Mouse (Mus musculus): ENCODE measurements around the gene Cacnb1. TPM values are rescaled to one million over a fixed set of nuclear protein-coding genes. Genes with fewer than 3 reads are reported as not detected.
A peak's percentile ranks its signal among the peaks of the same experiment; 100 is the strongest.

Gene Cacnb1
- polyA plus RNA-seq, 1 experiment from 2014 or later = 38.2 TPM

- peak; percentile 56 for ATAC-seq (ENCODE audit: low FRiP score, low read depth)
- H3K27ac ChIP-seq = no peak within 1 kb of the TSS
- peaks cover 13% of the 10 kb centered on the region for H3K4me1 ChIP-seq
Measured at GRCm38 (mm10) chr11:97995564-97996288, 27.1 kb downstream of the Cacnb1 start, which contains the start of gene Arl5c. TSS of gene Arl5c (minus strand) at chr11:97996181.

DNA sequence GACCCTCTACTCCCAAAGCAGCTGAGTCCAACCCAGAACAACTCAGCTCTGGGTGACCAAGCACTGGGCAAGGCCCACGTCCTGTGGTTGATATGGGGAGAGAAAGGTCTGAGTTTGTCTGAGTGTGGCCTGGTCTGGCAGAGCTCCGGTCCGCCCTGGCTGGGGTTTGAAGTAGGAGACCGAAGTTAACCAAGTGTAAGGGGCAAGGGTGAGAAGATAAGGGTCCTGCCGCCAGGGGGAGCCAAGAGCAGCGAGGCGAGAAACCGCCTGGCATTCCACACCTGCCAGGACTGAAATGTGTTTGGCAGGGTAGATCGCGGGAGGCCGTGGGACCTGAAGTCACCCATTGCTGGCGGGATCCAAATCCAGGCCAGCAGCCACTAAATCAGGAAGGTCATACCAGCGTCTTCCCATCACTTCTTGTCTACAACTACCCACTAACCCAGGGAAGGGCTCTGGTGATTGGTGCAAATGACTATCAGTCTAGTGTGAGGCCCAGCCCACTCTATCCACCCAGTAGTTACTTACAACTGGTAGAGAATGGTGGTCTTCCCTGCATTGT is 28.2 kb downstream of the Cacnb1 start:
- Histone ChIP-seq H3K9ac (0 out of 2 replicates have a peak overlapping the region, but pooled peaks have one; percentile 38), H3K27ac (no peak overlapping the region)
- 6% methylated on average over 13 of the region's 13 CpGs for WGBS

More at GRCm38 (mm10) chr11:97995564-97996288, 27.1 kb downstream of the Cacnb1 start, which contains the start of gene Arl5c:
- under 1% methylated on average over 26 of the region's 26 CpGs for WGBS
- Histone ChIP-seq H3K9ac (peak within 1 kb of the TSS; percentile 38), H3K9me3 (no peaks in the 10 kb centered on the region), H3K4me3 (peak within 1 kb of the TSS; percentile 40), H3K27me3 (replicated peaks) (0 out of 2 replicates have a peak, but pooled peaks cover 5% of the 10 kb centered on the region), H3K4me2 (replicated peaks) (peak within 1 kb of the TSS; percentile 83), H3K36me3 (no peaks in the 10 kb centered on the region)

GRCm38 (mm10) chr11:97988530-97989096 is 34.2 kb downstream of the Cacnb1 start:
- ATAC-seq (ENCODE audit: low FRiP score, low read depth) = peak; percentile 87
- Histone ChIP-seq H3K27me3 (replicated peaks) (peaks cover 35% of the 10 kb centered on the region), H3K4me3 (peak overlapping the region; percentile 81), H3K36me3 (no peaks in the 10 kb centered on the region), H3K9ac (peak overlapping the region; percentile 74), H3K9me3 (no peaks in the 10 kb centered on the region), H3K27ac (peak overlapping the region; percentile 29; the same call in 1 of the 2 replicates), H3K4me1 (peaks cover 23% of the 10 kb centered on the region), H3K4me2 (replicated peaks) (peak overlapping the region; percentile 90)
- under 1% methylated on average over 26 of the region's 26 CpGs for WGBS

More for the DNA sequence above, 28.2 kb downstream of the Cacnb1 start:
- peaks cover 5% of the 10 kb centered on the region; the same call in 1 of the 2 replicates for H3K27me3 ChIP-seq (replicated peaks)
- H3K36me3 ChIP-seq = no peaks in the 10 kb centered on the region
- peak; percentile 59; the same call in 1 of the 2 replicates for ATAC-seq (ENCODE audit: low FRiP score, low read depth)
- H3K4me1 ChIP-seq = peaks cover 21% of the 10 kb centered on the region
- no peaks in the 10 kb centered on the region for H3K9me3 ChIP-seq
- H3K4me2 ChIP-seq (replicated peaks) = peak overlapping the region; percentile 83
- H3K4me3 ChIP-seq = peak overlapping the region; percentile 40

DNA sequence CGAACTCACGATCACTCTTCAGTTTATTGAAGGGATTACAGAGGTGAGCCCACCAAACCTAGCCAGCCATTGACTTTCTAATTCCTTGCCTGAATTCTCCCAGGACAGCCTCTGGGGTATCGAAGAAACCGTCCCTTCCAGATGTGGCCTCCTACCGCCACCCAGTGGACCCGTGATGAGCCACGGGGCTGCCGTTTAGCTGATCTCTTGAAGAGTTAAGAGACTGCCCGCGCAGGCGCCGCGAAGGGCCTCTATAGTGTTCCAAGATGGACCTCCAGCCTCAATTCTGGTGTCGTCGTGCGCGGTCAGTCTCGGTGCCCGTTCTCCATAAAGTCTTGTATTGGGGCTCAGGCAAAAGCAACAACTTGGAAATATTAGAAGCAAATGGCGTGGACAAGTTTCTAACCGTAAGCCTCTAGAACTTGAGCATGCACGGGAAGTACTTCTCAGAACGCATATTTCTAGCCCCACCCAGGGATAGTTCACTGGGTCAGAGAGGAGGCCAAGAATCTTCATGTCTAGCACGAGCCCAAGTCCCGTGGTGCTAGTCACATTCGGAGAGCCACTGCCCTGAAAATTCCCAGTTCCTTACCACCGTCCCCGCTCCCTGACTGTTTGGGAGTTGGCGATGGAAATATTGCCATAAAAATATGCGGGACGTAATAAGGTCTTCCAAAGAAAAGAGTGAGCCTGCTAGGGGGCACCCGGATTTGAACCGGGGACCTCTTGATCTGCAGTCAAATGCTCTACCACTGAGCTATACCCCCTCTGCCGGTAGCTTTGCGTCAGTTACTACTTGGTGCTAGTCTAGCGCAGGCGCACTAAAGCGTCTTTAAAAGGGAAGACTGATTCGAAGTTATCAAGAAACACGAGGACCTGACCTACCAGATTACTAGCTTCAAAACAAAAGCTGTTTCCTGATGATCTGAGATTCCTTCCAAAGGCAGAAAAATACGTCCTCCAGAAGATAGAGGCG is 35.0 kb downstream of the Cacnb1 start:
- H3K27ac ChIP-seq = peak overlapping the region; percentile 29; the same call in 1 of the 2 replicates
- H3K27me3 ChIP-seq (replicated peaks) = peaks cover 35% of the 10 kb centered on the region
- peak overlapping the region; percentile 81 for H3K4me3 ChIP-seq
- H3K9ac ChIP-seq = peak overlapping the region; percentile 74
- ATAC-seq (ENCODE audit: low FRiP score, low read depth) = peak; percentile 85
- H3K9me3 ChIP-seq = no peaks in the 10 kb centered on the region
- under 1% methylated on average over 42 of the region's 42 CpGs for WGBS
- no peaks in the 10 kb centered on the region for H3K36me3 ChIP-seq
- peaks cover 23% of the 10 kb centered on the region for H3K4me1 ChIP-seq
- peak overlapping the region; percentile 90 for H3K4me2 ChIP-seq (replicated peaks)

DNA sequence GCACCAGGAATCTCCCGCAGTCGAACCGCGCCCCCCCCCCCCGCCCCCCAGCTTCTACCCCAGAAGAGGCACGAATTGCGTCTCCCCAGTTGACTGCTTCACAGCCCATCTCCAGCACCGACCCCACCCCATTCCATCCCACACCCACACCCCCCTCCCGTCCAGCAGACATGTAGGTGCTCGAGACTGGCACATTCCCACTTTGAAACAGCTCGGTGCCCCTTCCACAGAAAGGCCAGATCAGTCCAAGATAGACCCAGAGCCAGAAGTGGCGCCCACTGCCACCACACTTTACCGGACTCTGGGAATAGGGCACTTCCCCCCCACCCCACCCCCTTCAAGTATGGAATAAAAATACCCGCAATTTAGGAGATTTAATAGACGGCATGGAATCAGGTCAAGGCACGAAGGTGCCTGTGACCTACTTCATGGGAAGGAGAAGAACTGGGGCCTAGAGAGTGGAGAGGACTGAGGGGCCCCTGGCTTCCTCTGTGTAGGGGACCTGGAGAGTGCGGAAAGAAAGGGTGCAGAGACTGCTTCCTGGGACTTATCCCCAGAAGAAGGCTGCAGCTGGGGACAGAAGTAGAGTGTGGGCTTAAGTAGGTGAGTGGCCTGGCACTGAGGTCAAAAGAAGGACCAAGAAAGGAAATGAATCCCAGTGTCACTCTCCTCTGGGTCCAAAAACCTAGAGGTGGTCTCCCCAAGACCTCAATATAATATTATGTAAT is 35.9 kb downstream of the Cacnb1 start:
- Histone ChIP-seq H3K27ac (no peak overlapping the region), H3K9me3 (no peaks in the 10 kb centered on the region), H3K4me3 (peak overlapping the region; percentile 56), H3K27me3 (replicated peaks) (peaks cover 35% of the 10 kb centered on the region), H3K9ac (no peak overlapping the region), H3K4me1 (peaks cover 23% of the 10 kb centered on the region), H3K4me2 (replicated peaks) (peak overlapping the region; percentile 90), H3K36me3 (no peaks in the 10 kb centered on the region)
- WGBS = 31% methylated on average over 16 of the region's 17 CpGs
- no peak for ATAC-seq (ENCODE audit: low FRiP score, low read depth)

DNA sequence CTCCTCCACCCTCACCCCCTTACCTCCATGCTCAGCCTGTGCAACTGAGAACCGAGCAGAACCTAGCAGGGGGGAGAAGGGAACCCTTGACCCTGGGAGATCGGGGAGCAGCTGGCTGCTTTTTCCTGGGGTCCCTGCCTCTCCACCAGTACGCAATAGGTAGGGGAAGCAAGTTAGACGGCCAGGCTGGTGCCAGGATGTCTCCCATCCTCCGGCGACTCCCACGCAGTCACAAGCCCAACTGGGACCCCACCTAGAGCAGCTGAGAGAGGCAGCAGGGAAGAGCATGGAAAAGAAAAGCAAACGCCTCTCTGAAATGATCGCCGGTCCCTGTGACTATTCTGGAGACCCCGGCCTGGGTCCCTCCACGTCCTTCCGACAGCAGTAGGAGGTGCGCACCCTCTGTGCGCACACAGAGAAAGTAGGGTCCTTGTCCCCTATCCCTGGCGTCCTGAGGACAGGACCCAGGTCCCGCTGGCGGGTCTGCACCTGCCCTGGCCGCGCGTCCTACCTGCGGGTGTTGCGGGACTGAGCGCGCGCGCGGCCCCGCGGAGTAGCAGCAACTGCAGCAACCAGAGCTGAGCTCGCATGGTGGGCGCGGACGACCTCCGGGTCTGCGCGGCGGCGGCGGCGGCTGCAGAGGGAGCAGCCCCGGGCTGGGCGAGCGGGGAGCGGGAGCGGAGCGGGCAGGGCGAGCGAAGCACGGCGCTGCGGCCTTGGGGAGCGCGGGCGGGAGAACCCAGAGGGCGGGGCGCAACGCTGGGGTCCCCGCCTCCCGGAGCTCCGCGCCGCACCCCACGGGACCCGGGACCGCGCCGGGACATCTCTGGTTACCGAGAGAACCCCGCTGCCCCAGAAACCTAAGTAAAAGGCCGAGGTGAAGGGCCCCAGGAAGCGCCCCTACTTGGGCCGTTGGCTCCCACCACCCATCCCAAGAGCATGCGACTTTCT is 36.8 kb downstream of the Cacnb1 start, which contains the start of gene Plxdc1:
Gene Plxdc1 (minus strand): TSS at position 718 of the 951 bp plus-strand sequence.
- Histone ChIP-seq H3K9me3 (no peaks in the 10 kb centered on the region), H3K4me1 (peaks cover 24% of the 10 kb centered on the region), H3K9ac (peak within 1 kb of the TSS; percentile 60), H3K4me2 (replicated peaks) (peak within 1 kb of the TSS; percentile 90), H3K36me3 (no peaks in the 10 kb centered on the region), H3K27ac (no peak within 1 kb of the TSS), H3K27me3 (replicated peaks) (peaks cover 35% of the 10 kb centered on the region), H3K4me3 (peak within 1 kb of the TSS; percentile 56)
- WGBS = 3% methylated on average over 69 of the region's 74 CpGs
- no peak for ATAC-seq (ENCODE audit: low FRiP score, low read depth)

DNA sequence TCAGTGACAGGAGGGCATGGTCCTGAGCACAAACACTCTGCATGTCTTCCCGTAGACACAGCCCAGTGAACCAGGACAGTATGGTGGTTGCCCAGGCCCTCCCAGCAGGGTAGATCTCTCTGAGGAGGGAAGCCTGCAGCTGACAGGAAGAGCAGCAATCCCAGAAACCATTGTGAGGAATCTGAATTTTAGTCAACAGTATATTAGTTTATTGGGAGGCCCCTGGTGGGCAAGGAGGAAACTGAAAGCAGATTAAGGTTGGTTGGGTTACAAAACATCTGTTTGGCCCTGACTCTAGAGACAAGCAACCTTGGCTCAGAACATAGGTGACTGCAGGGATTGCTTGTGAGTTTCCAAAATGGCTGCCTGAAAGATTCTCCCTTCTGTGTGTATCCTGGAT is 38.9 kb downstream of the Cacnb1 start:
- peaks cover 16% of the 10 kb centered on the region for H3K4me1 ChIP-seq
- no peak overlapping the region for H3K4me3 ChIP-seq
- no peak overlapping the region for H3K4me2 ChIP-seq (replicated peaks)
- no peak overlapping the region for H3K9ac ChIP-seq
- H3K27me3 ChIP-seq (replicated peaks) = peaks cover 35% of the 10 kb centered on the region
- no peak overlapping the region for H3K27ac ChIP-seq
- no peaks in the 10 kb centered on the region for H3K36me3 ChIP-seq
- H3K9me3 ChIP-seq = no peaks in the 10 kb centered on the region
- ATAC-seq (ENCODE audit: low FRiP score, low read depth) = no peak
- WGBS = 87% methylated on average over 1 of the region's 1 CpGs

DNA sequence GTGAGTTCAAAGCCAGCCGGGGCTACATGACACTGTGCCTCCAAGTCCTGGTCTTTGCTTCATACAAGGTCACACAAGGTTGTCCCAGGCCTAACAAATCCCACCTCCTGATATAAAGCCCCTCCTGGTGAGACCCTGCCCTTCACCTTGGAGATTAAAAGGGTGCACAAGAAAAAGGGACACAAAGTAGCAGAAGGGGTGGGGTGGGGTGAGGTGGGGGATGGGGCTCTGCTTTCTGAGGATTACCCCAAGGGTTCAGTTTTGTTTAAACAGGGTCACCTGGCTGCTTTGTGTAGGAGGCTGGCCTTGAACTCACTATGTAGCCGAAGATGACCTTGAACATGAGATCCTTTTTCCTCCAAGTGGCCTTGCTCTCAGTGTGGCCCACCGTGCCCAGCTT is 39.3 kb downstream of the Cacnb1 start:
- Histone ChIP-seq H3K9me3 (no peaks in the 10 kb centered on the region), H3K4me2 (replicated peaks) (no peak overlapping the region), H3K4me1 (peaks cover 16% of the 10 kb centered on the region), H3K27me3 (replicated peaks) (peaks cover 35% of the 10 kb centered on the region), H3K27ac (no peak overlapping the region), H3K9ac (no peak overlapping the region), H3K4me3 (no peak overlapping the region), H3K36me3 (no peaks in the 10 kb centered on the region)
- no peak for ATAC-seq (ENCODE audit: low FRiP score, low read depth)
- 84% methylated on average over 3 of the region's 3 CpGs for WGBS

DNA sequence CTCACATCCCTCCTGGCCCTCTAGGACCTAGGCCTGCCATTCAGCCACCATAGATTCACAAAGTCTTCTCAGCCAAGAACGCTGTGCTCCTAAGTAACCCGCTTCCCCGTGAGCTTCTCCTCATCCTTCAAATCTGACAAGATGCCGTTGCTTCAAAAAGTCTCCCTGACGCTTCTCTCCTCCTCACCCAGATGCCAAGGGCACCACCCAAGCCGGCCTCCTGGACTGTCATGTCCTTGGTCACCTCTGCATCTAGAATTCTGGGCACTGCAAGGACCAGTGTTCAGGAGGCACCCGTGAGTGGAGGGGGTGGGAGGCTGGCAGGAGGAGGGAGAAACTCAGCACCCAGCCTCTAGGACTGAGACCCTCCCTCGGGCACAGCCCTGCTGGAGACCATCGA is 40.1 kb downstream of the Cacnb1 start:
- peaks cover 16% of the 10 kb centered on the region for H3K4me1 ChIP-seq
- no peaks in the 10 kb centered on the region for H3K36me3 ChIP-seq
- H3K27ac ChIP-seq = no peak overlapping the region
- no peak overlapping the region for H3K4me2 ChIP-seq (replicated peaks)
- H3K9me3 ChIP-seq = no peaks in the 10 kb centered on the region
- H3K4me3 ChIP-seq = no peak overlapping the region
- no peak overlapping the region for H3K9ac ChIP-seq
- WGBS = 88% methylated on average over 9 of the region's 9 CpGs
- ATAC-seq (ENCODE audit: low FRiP score, low read depth) = no peak
- H3K27me3 ChIP-seq (replicated peaks) = peaks cover 35% of the 10 kb centered on the region

DNA sequence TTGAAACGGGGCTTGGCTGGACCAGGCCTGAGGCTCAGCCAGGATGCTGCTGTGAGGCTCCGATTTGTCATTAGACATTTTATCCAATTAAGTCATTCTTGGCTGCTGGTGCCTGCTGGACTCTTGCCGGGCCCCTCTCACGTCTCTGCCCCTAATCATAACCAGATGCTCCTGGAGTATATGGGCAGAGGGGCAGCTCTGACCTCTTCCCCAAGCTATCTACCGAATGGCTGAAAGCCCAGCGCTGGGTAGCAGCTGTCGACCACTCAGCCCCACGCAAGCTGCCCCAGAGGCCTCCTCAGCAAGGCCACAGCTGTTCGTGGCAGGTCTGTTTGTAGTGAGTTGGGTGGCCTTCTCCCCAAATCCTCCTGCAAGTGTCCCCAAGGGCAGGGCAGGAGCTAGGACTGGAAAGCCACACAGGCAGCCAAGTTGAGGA is 42.3 kb downstream of the Cacnb1 start:
- H3K4me1 ChIP-seq = 0 out of 2 replicates have a peak, but pooled peaks cover 2% of the 10 kb centered on the region
- H3K27ac ChIP-seq = no peak overlapping the region
- 69% methylated on average over 9 of the region's 9 CpGs for WGBS
- H3K9ac ChIP-seq = no peak overlapping the region
- no peaks in the 10 kb centered on the region for H3K36me3 ChIP-seq
- H3K27me3 ChIP-seq (replicated peaks) = peaks cover 19% of the 10 kb centered on the region
- no peak for ATAC-seq (ENCODE audit: low FRiP score, low read depth)
- no peak overlapping the region for H3K4me2 ChIP-seq (replicated peaks)
- H3K9me3 ChIP-seq = no peaks in the 10 kb centered on the region
- H3K4me3 ChIP-seq = no peak overlapping the region
